Comparison of ENCODE assay signal across 9 mouse cellular contexts in genomic region chr1:57333550-57334213, GRCm38 (mm10). TPM values are rescaled to one million over a fixed set of nuclear protein-coding genes. Genes with fewer than 3 reads are reported as not detected.
DNase-seq lines count a peak whose midpoint lies in the region; ATAC-seq and TF ChIP-seq lines count a peak whose summit lies in the region.
"Had no signal": no experiment of that assay in that cellular context is flagged by ENCODE, and none has a peak within 500 bp of the region (broad histone marks: within the 10 kb centered on the region; RNA-seq: fewer than 3 reads in every experiment).

No protein-coding gene starts in this region.

- no peak overlapping the region for H3K27ac ChIP-seq in midbrain, postnatal 0 days (ENCODE audit: low read depth, low read length)
- no peak overlapping the region for H3K27ac ChIP-seq in midbrain, embryonic 16.5 days (ENCODE audit: low read length)
- H3K27ac ChIP-seq in heart, embryonic 12.5 days (ENCODE audit: poor library complexity, severe bottlenecking): peak overlapping the region; percentile 91

- DNase-seq in cerebellum, postnatal 25 days: peak; percentile 8 to 12
- DNase-seq in cerebellum, postnatal 36 days: no peak
- peak; percentile 58 for DNase-seq in midbrain, postnatal 0 days (ENCODE audit: low spot score)
- DNase-seq in lung, postnatal 36 days: peak; percentile 51
- DNase-seq in MN1 (ENCODE audit: low spot score): no peak
- DNase-seq in embryo, embryonic 11 days: no peak
- DNase-seq: thymus, adult 2 months had no signal

- H3K36me3 ChIP-seq in midbrain, postnatal 0 days (ENCODE audit: insufficient read depth, low read length): no peaks in the 10 kb centered on the region
- no peaks in the 10 kb centered on the region for H3K36me3 ChIP-seq in midbrain, embryonic 16.5 days (ENCODE audit: control insufficient read depth, insufficient read depth, low read length)
- no peaks in the 10 kb centered on the region for H3K36me3 ChIP-seq in heart, embryonic 12.5 days

- no peak overlapping the region for H3K4me3 ChIP-seq in midbrain, postnatal 0 days (ENCODE audit: low read depth, low read length)
- H3K4me3 ChIP-seq in midbrain, embryonic 16.5 days (ENCODE audit: low read depth, low read length): no peak overlapping the region
- peak overlapping the region; percentile 14; the same call in 1 of the 2 replicates for H3K4me3 ChIP-seq in heart, embryonic 12.5 days

- no peaks in the 10 kb centered on the region for H3K9me3 ChIP-seq in midbrain, postnatal 0 days (ENCODE audit: low read length)
- no peaks in the 10 kb centered on the region for H3K9me3 ChIP-seq in midbrain, embryonic 16.5 days (replicated peaks; ENCODE audit: control insufficient read depth, low read length, poor library complexity, severe bottlenecking)
- H3K9me3 ChIP-seq in heart, embryonic 12.5 days (replicated peaks): no peaks in the 10 kb centered on the region

- 22% methylated on average over 11 of the region's 11 CpGs for WGBS in midbrain, postnatal 0 days
- WGBS in midbrain, embryonic 16.5 days: 22% methylated on average over 11 of the region's 11 CpGs
- WGBS in heart, embryonic 12.5 days: 6% methylated on average over 11 of the region's 11 CpGs

- no peaks in the 10 kb centered on the region for H3K27me3 ChIP-seq in midbrain, postnatal 0 days (ENCODE audit: insufficient read depth, low read length)
- H3K27me3 ChIP-seq in midbrain, embryonic 16.5 days (ENCODE audit: control insufficient read depth, insufficient read depth, low read depth, low read length): no peaks in the 10 kb centered on the region
- H3K27me3 ChIP-seq in heart, embryonic 12.5 days (replicated peaks): no peaks in the 10 kb centered on the region

- H3K9ac ChIP-seq in midbrain, postnatal 0 days (replicated peaks; ENCODE audit: low read length, poor library complexity, severe bottlenecking): no peak overlapping the region
- H3K9ac ChIP-seq in midbrain, embryonic 16.5 days (ENCODE audit: low read depth, low read length): no peak overlapping the region
- H3K9ac ChIP-seq in heart, embryonic 12.5 days: no peak overlapping the region; the same call in 1 of the 2 replicates

- no peaks in the 10 kb centered on the region for H3K4me1 ChIP-seq in midbrain, postnatal 0 days (ENCODE audit: insufficient read depth, low read length)
- H3K4me1 ChIP-seq in midbrain, embryonic 16.5 days (ENCODE audit: control insufficient read depth, insufficient read depth, low read length): peaks cover 4% of the 10 kb centered on the region; the same call in 1 of the 2 replicates
- peaks cover 19% of the 10 kb centered on the region for H3K4me1 ChIP-seq in heart, embryonic 12.5 days (replicated peaks)

- no peak overlapping the region for H3K4me2 ChIP-seq in midbrain, postnatal 0 days (ENCODE audit: low read depth, low read length, poor library complexity, severe bottlenecking)
- no peak overlapping the region for H3K4me2 ChIP-seq in midbrain, embryonic 16.5 days (ENCODE audit: low read length)
- H3K4me2 ChIP-seq in heart, embryonic 12.5 days: peak overlapping the region; percentile 64

- ATAC-seq in midbrain, postnatal 0 days (ENCODE audit: low FRiP score): no peak
- no peak for ATAC-seq in midbrain, embryonic 16.5 days
- ATAC-seq in heart, embryonic 12.5 days (ENCODE audit: insufficient number of reproducible peaks, low FRiP score): peak; percentile 88

- TF ChIP-seq CTCF in midbrain, postnatal 0 days (IDR thresholded peaks at IDR 0.05): no peak

RNA-seq across cellular contexts. Expression of gene 1700066M21Rik, which starts 43.7 kb away (rescaled TPM):
- 21.4 and 23.8 TPM in 2 replicates for total RNA-seq in midbrain, postnatal 0 days (2014; rRNA removed)
- polyA plus RNA-seq in midbrain, postnatal 0 days (2015; fragmentation: Nextera tagmentation; extraction: Ambion mirVana): 21.3 and 23.3 TPM in 2 replicates
- 19.3 and 20.3 TPM in 2 replicates for polyA plus RNA-seq in midbrain, embryonic 16.5 days (2015; fragmentation: Nextera tagmentation; extraction: Ambion mirVana)
- 10.5 and 10.8 TPM in 2 replicates for polyA plus RNA-seq in heart, embryonic 12.5 days (2016; fragmentation: Nextera tagmentation; extraction: Ambion mirVana)

Comparison
In these comparisons a context has a peak if more than half of its experiments do, and no peak if none do; other contexts are left out.
1. DNase-seq: peak in cerebellum, postnatal 25 days (2 of 2), midbrain, postnatal 0 days (single experiment) and lung, postnatal 36 days (single experiment); none in cerebellum, postnatal 36 days (0 of 2), MN1 (single experiment) and embryo, embryonic 11 days (single experiment).